Mouse (Mus musculus) forebrain, postnatal 0 days (tissue): ENCODE results near the gene Pepd. TPM values are rescaled to one million over a fixed set of nuclear protein-coding genes. Genes with fewer than 3 reads are reported as not detected.

Source experiments
- ATAC-seq: fragments of 200-750 bp; cut with Nextera tagmentation; 2 replicates; pipeline ENCODE4 v1.8.0; 2017; ENCODE audit warnings: mild to moderate bottlenecking, moderate library complexity
- DNase-seq: peaks from one replicate; pipeline ENCODE4 v3.0.0-alpha.2; 2015
- H3K27ac ChIP-seq: fragments of 300-500 bp; sonication (generic); 2 replicates; pipeline ENCODE4 v1.5.1; 2014; ENCODE audit warnings: low read depth, mild to moderate bottlenecking, antibody characterized with exemption, low read length, moderate library complexity, mixed read lengths
- H3K27me3 ChIP-seq: fragments of 300-500 bp; sonication (generic); 2 replicates; pipeline ENCODE4 v1.6.1; 2014; ENCODE audit warnings: mild to moderate bottlenecking, low read length, mixed read lengths; ENCODE audit not compliant: insufficient read depth
- H3K36me3 ChIP-seq: fragments of 300-500 bp; sonication (generic); 2 replicates; pipeline ENCODE4 v1.6.1; 2014; ENCODE audit warnings: mild to moderate bottlenecking, moderate library complexity; ENCODE audit not compliant: insufficient read depth
- H3K4me1 ChIP-seq: fragments of 300-500 bp; sonication (generic); 2 replicates; pipeline ENCODE4 v1.6.1; 2014; ENCODE audit warnings: antibody characterized with exemption; ENCODE audit not compliant: insufficient read depth
- H3K4me2 ChIP-seq: fragments of 300-500 bp; sonication (generic); 2 replicates; pipeline ENCODE4 v1.6.1; 2014; ENCODE audit warnings: low read depth, mild to moderate bottlenecking, moderate library complexity
- H3K4me3 ChIP-seq: fragments of 300-500 bp; sonication (generic); 2 replicates; pipeline ENCODE4 v1.5.1; 2014; ENCODE audit warnings: low read depth, low read length, mixed read lengths
- H3K9ac ChIP-seq: fragments of 300-500 bp; sonication (generic); 2 replicates; pipeline ENCODE4 v1.6.1; 2014; ENCODE audit warnings: mild to moderate bottlenecking
- H3K9me3 ChIP-seq: fragments of 300-500 bp; sonication (generic); 2 replicates; pipeline ENCODE4 v1.6.1; 2016; ENCODE audit warnings: low read length
- CTCF ChIP-seq: sonication (generic); IDR thresholded peaks from 2 replicates; pipeline ENCODE4 v1.5.1; 2016; ENCODE audit warnings: antibody characterized with exemption, control low read depth, low read depth
- WGBS: fragments of 180-500 bp; shearing (Covaris S2); extraction: QIAGEN DNeasy Blood & Tissue Kit; methylation state at CpG from one replicate; pipeline ENCODE4 v1.1.7; 2014; 5-methylcytosine and 5-hydroxymethylcytosine counted together
- polyA plus RNA-seq: library from polyadenylated mRNA; unstranded; fragments of >200 nt; fragmentation: Nextera tagmentation; extraction: Ambion mirVana; gene quantifications from 2 replicates; pipeline ENCODE4 v1.2.1, GENCODE M21; 2015
- total RNA-seq: library from RNA; depleted of rRNA; stranded (reverse); fragments of >200 nt; gene quantifications from 2 replicates; pipeline ENCODE4 v1.2.3, GENCODE M21; 2014

Pepd gene
- total and polyA plus RNA-seq, 2 experiments from 2014 or later, result 41.2 to 60.4 TPM

GRCm38 (mm10) chr7:34917998-34918397 is 5.8 kb downstream of the Pepd start:
- TF ChIP-seq CTCF, result no peak

GRCm38 (mm10) chr7:34918416-34918815 is 6.2 kb downstream of the Pepd start:
- Histone ChIP-seq H3K27me3 (no peaks in the 10 kb centered on the region), H3K9ac (no peak overlapping the region), H3K27ac (no peak overlapping the region), H3K4me2 (no peak overlapping the region), H3K9me3 (no peaks in the 10 kb centered on the region), H3K4me3 (no peak overlapping the region), H3K36me3 (no peaks in the 10 kb centered on the region), H3K4me1 (no peaks in the 10 kb centered on the region)
- DNase-seq (no peak), ATAC-seq (no peak)
- TF ChIP-seq CTCF, result no peak
- WGBS, result 83% methylated on average over 8 of the region's 8 CpGs

More at GRCm38 (mm10) chr7:34917998-34918397, 5.8 kb downstream of the Pepd start:
- Histone ChIP-seq H3K9me3 (no peaks in the 10 kb centered on the region), H3K27ac (no peak overlapping the region), H3K4me2 (no peak overlapping the region), H3K4me3 (no peak overlapping the region), H3K36me3 (no peaks in the 10 kb centered on the region), H3K9ac (no peak overlapping the region), H3K4me1 (0 out of 2 replicates have a peak, but pooled peaks cover 2% of the 10 kb centered on the region), H3K27me3 (no peaks in the 10 kb centered on the region)
- ATAC-seq, result no peak
- WGBS, result 90% methylated on average over 4 of the region's 4 CpGs
- no peak for DNase-seq

- H3K27me3 ChIP-seq, result no peaks in the 10 kb centered on the region
- H3K4me3 ChIP-seq, result no peak overlapping the region
- WGBS, result 85% methylated on average over 5 of the region's 5 CpGs
- no peak overlapping the region for H3K4me2 ChIP-seq
- no peaks in the 10 kb centered on the region for H3K4me1 ChIP-seq
- ATAC-seq (no peak), DNase-seq (no peak)
- TF ChIP-seq CTCF, result no peak
- no peak overlapping the region for H3K27ac ChIP-seq
- H3K9ac ChIP-seq, result no peak overlapping the region
- 0 out of 2 replicates have a peak, but pooled peaks cover 3% of the 10 kb centered on the region for H3K36me3 ChIP-seq
- H3K9me3 ChIP-seq, result no peaks in the 10 kb centered on the region
Observed at GRCm38 (mm10) chr7:34919054-34919453, 6.9 kb downstream of the Pepd start.

- 50% methylated on average over 5 of the region's 5 CpGs for WGBS
- ATAC-seq (no peak), DNase-seq (no peak)
- Histone ChIP-seq H3K4me1 (no peaks in the 10 kb centered on the region), H3K36me3 (0 out of 2 replicates have a peak, but pooled peaks cover 3% of the 10 kb centered on the region), H3K9me3 (no peaks in the 10 kb centered on the region), H3K27ac (no peak overlapping the region), H3K4me2 (no peak overlapping the region), H3K9ac (no peak overlapping the region), H3K4me3 (no peak overlapping the region), H3K27me3 (no peaks in the 10 kb centered on the region)
- TF ChIP-seq CTCF, result peak; percentile 59
Observed at GRCm38 (mm10) chr7:34919809-34920208, 7.6 kb downstream of the Pepd start.

GRCm38 (mm10) chr7:34925208-34925607 is 13.0 kb downstream of the Pepd start:
- no peak for TF ChIP-seq CTCF
- Histone ChIP-seq H3K4me3 (no peak overlapping the region), H3K9me3 (no peaks in the 10 kb centered on the region), H3K36me3 (0 out of 2 replicates have a peak, but pooled peaks cover 3% of the 10 kb centered on the region), H3K9ac (no peak overlapping the region), H3K4me1 (no peaks in the 10 kb centered on the region), H3K27ac (no peak overlapping the region), H3K4me2 (no peak overlapping the region), H3K27me3 (no peaks in the 10 kb centered on the region)
- 46% methylated on average over 5 of the region's 5 CpGs for WGBS
- ATAC-seq, result no peak
- no peak for DNase-seq

GRCm38 (mm10) chr7:34925956-34926355 is 13.8 kb downstream of the Pepd start:
- H3K9ac ChIP-seq, result no peak overlapping the region
- TF ChIP-seq CTCF, result no peak
- no peaks in the 10 kb centered on the region for H3K4me1 ChIP-seq
- H3K4me2 ChIP-seq, result no peak overlapping the region
- ATAC-seq (no peak), DNase-seq (no peak)
- no peak overlapping the region for H3K4me3 ChIP-seq
- 0 out of 2 replicates have a peak, but pooled peaks cover 3% of the 10 kb centered on the region for H3K36me3 ChIP-seq
- 91% methylated on average over 7 of the region's 7 CpGs for WGBS
- no peaks in the 10 kb centered on the region for H3K9me3 ChIP-seq
- H3K27me3 ChIP-seq, result no peaks in the 10 kb centered on the region
- H3K27ac ChIP-seq, result no peak overlapping the region

GRCm38 (mm10) chr7:34929614-34930262 is 17.6 kb downstream of the Pepd start:
- TF ChIP-seq CTCF, result no peak
- Histone ChIP-seq H3K27ac (no peak overlapping the region), H3K9me3 (no peaks in the 10 kb centered on the region), H3K4me3 (no peak overlapping the region), H3K4me1 (no peaks in the 10 kb centered on the region), H3K4me2 (no peak overlapping the region), H3K36me3 (0 out of 2 replicates have a peak, but pooled peaks cover 2% of the 10 kb centered on the region), H3K9ac (no peak overlapping the region), H3K27me3 (no peaks in the 10 kb centered on the region)
- WGBS, result 39% methylated on average over 8 of the region's 8 CpGs
- ATAC-seq (peak; percentile 16; the same call in 1 of the 2 replicates), DNase-seq (no peak)
